Mouse (Mus musculus): ENCODE measurements at regions not wholly inside any gene's neighbourhood (a gene's known extent, or its start where the extent isn't known, plus 50 kb on each side); places are given as distances from the start of the nearest gene placed in this dataset.

DNA sequence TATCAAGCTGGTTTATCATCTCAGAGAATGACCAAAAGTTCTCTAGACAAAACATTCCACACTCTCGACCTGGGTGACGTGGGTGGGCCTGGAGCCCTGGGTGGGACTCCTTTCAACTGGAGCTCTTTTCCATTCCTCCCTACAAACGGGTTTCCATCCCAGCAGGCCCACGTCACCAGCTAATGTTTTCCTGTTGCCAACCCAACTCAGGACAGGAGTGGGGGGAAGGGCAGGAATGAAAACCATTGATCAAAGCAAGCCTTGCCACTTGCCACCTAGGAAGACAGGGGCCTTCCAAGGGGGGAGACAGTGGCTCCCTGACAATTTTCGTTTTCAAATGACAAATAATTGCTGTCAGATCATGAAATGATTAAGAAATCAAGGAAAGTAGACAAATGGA is 224.8 kb downstream of the Rplp1 start:
- H3K9ac ChIP-seq (ENCODE audit: low read length): no peak overlapping the region
- WGBS: 36% methylated on average over 5 of the region's 5 CpGs
- H3K9me3 ChIP-seq (ENCODE audit: control insufficient read depth, low read length): no peaks in the 10 kb centered on the region
- no peak overlapping the region for H3K27ac ChIP-seq (replicated peaks)
- ATAC-seq (ENCODE audit: low FRiP score, low TSS enrichment) (no peak), DNase-seq (ENCODE audit: low spot score) (no peak)
- no peaks in the 10 kb centered on the region for H3K36me3 ChIP-seq (ENCODE audit: control insufficient read depth, insufficient read depth, low read length)
- TF ChIP-seq CTCF (IDR thresholded peaks at IDR 0.05; ENCODE audit: low read depth): no peak
- no peak for TF ChIP-seq EP300 (optimal IDR thresholded peaks at IDR 0.05)
- no peaks in the 10 kb centered on the region for H3K4me1 ChIP-seq (replicated peaks; ENCODE audit: control insufficient read depth, insufficient read depth)
- no peaks in the 10 kb centered on the region for H3K27me3 ChIP-seq (ENCODE audit: control insufficient read depth, insufficient read depth, low read length)
- no peak overlapping the region for H3K4me3 ChIP-seq (ENCODE audit: low read depth, low read length)
- H3K4me2 ChIP-seq (replicated peaks; ENCODE audit: low read depth): no peak overlapping the region

DNA sequence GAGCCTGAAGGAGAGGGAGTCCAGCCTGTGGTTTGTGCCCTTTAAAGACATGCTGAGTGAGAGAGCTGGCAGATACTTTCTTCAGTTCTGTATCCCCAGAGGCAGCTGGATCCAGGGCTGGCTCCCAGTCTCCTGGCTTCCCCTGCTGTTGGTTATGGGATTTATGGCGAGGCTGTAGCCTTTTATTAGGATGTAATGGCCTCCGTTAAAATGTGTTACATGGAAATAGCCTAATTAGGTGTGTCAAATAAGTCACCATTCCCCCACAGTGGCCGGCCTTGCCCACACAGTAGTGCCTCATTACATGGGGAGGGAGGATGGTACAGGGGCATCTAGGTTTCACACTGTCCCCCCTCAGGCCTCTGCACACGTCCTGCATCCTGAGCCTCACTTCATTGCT is 230.8 kb downstream of the Rplp1 start:
- Histone ChIP-seq H3K4me2 (replicated peaks; ENCODE audit: low read depth) (no peak overlapping the region), H3K9ac (ENCODE audit: low read length) (no peak overlapping the region), H3K9me3 (ENCODE audit: control insufficient read depth, low read length) (no peaks in the 10 kb centered on the region), H3K4me3 (ENCODE audit: low read depth, low read length) (no peak overlapping the region), H3K27ac (replicated peaks) (no peak overlapping the region), H3K36me3 (ENCODE audit: control insufficient read depth, insufficient read depth, low read length) (no peaks in the 10 kb centered on the region), H3K27me3 (ENCODE audit: control insufficient read depth, insufficient read depth, low read length) (no peaks in the 10 kb centered on the region), H3K4me1 (replicated peaks; ENCODE audit: control insufficient read depth, insufficient read depth) (no peaks in the 10 kb centered on the region)
- no peak for TF ChIP-seq CTCF (IDR thresholded peaks at IDR 0.05; ENCODE audit: low read depth)
- no peak for TF ChIP-seq EP300 (optimal IDR thresholded peaks at IDR 0.05)
- 83% methylated on average over 4 of the region's 4 CpGs for WGBS
- ATAC-seq (ENCODE audit: low FRiP score, low TSS enrichment) (no peak), DNase-seq (ENCODE audit: low spot score) (no peak)

DNA sequence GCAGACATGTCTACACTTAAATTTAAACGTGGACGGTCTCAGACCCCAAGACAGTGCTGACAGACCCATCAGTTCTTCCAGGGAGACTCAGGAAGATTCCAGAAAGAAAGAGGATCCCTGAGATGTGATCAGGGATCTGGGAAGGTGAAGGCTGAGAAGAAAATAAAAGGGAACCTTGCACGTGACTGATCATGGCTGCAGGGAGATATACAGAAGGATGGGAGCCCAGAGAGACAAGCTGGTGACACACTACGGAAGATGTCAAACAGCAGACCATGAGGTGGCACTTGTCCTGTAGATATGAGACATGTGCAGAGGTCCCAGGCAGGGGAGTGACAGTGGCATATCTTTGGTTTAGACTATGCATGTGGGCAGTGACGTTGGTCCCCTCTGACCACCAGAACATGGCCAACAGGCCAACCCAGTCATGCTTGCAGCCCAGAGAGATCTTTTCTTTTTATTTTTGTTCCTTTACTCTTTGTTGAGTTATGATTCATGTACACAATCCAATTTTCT is 231.5 kb downstream of the Rplp1 start:
- Histone ChIP-seq H3K27ac (replicated peaks) (no peak overlapping the region), H3K4me3 (ENCODE audit: low read depth, low read length) (no peak overlapping the region), H3K4me2 (replicated peaks; ENCODE audit: low read depth) (no peak overlapping the region), H3K4me1 (replicated peaks; ENCODE audit: control insufficient read depth, insufficient read depth) (no peaks in the 10 kb centered on the region), H3K9ac (ENCODE audit: low read length) (no peak overlapping the region), H3K27me3 (ENCODE audit: control insufficient read depth, insufficient read depth, low read length) (no peaks in the 10 kb centered on the region), H3K9me3 (ENCODE audit: control insufficient read depth, low read length) (no peaks in the 10 kb centered on the region), H3K36me3 (ENCODE audit: control insufficient read depth, insufficient read depth, low read length) (no peaks in the 10 kb centered on the region)
- ATAC-seq (ENCODE audit: low FRiP score, low TSS enrichment) (no peak), DNase-seq (ENCODE audit: low spot score) (no peak)
- TF ChIP-seq CTCF (IDR thresholded peaks at IDR 0.05; ENCODE audit: low read depth): no peak
- TF ChIP-seq EP300 (optimal IDR thresholded peaks at IDR 0.05): no peak
- WGBS: 81% methylated on average over 5 of the region's 5 CpGs

DNA sequence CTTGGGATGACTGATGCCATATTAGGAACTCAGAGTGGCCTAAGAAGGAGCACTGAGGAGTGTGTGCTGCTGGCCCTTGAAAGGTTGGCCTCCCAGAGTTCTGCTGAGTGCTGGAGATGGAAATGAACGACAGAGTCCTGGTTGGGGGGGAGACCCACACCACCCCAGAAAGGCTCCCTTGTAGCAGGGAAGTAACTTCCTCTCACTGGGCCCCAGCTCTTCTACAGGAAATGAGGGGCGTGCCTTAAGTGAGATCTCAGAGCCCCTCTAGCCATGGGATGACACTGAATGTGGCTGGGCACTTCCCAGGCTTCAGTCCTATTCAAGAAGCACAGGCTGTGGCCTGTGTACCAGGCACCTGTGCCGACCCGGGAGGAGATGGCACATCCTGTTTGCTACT is 232.0 kb downstream of the Rplp1 start:
- Histone ChIP-seq H3K36me3 (ENCODE audit: control insufficient read depth, insufficient read depth, low read length) (no peaks in the 10 kb centered on the region), H3K4me2 (replicated peaks; ENCODE audit: low read depth) (no peak overlapping the region), H3K27ac (replicated peaks) (no peak overlapping the region), H3K4me3 (ENCODE audit: low read depth, low read length) (no peak overlapping the region), H3K9me3 (ENCODE audit: control insufficient read depth, low read length) (no peaks in the 10 kb centered on the region), H3K27me3 (ENCODE audit: control insufficient read depth, insufficient read depth, low read length) (no peaks in the 10 kb centered on the region), H3K9ac (ENCODE audit: low read length) (no peak overlapping the region), H3K4me1 (replicated peaks; ENCODE audit: control insufficient read depth, insufficient read depth) (no peaks in the 10 kb centered on the region)
- ATAC-seq (ENCODE audit: low FRiP score, low TSS enrichment) (no peak), DNase-seq (ENCODE audit: low spot score) (no peak)
- no peak for TF ChIP-seq EP300 (optimal IDR thresholded peaks at IDR 0.05)
- TF ChIP-seq CTCF (IDR thresholded peaks at IDR 0.05; ENCODE audit: low read depth): no peak
- WGBS: 73% methylated on average over 4 of the region's 4 CpGs

DNA sequence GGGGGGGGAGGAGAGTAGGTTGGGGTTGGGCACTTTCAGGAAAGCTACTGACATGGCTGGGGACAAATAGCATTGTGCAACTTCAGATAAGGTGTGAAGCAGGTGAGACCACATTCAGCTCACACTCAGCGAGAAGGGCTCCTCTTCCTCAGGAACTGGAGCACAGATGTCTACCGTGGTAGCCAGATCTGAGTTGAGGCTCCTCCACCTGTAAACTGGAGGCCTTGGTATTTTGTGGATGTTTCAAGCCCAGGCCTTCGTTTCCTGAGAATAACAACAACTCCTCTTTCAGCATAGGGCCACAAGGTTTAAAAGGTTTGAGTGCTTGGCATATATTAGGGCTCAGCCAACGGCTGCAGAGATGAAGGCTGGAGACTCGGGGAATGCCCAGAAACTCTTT is 232.9 kb downstream of the Rplp1 start:
- TF ChIP-seq CTCF (IDR thresholded peaks at IDR 0.05; ENCODE audit: low read depth): no peak
- no peak overlapping the region for H3K27ac ChIP-seq (replicated peaks)
- no peaks in the 10 kb centered on the region for H3K9me3 ChIP-seq (ENCODE audit: control insufficient read depth, low read length)
- no peaks in the 10 kb centered on the region for H3K4me1 ChIP-seq (replicated peaks; ENCODE audit: control insufficient read depth, insufficient read depth)
- no peaks in the 10 kb centered on the region for H3K36me3 ChIP-seq (ENCODE audit: control insufficient read depth, insufficient read depth, low read length)
- H3K4me2 ChIP-seq (replicated peaks; ENCODE audit: low read depth): no peak overlapping the region
- no peak for DNase-seq (ENCODE audit: low spot score)
- no peak overlapping the region for H3K4me3 ChIP-seq (ENCODE audit: low read depth, low read length)
- H3K9ac ChIP-seq (ENCODE audit: low read length): no peak overlapping the region
- no peak for ATAC-seq (ENCODE audit: low FRiP score, low TSS enrichment)
- 67% methylated on average over 5 of the region's 5 CpGs for WGBS
- no peaks in the 10 kb centered on the region for H3K27me3 ChIP-seq (ENCODE audit: control insufficient read depth, insufficient read depth, low read length)

DNA sequence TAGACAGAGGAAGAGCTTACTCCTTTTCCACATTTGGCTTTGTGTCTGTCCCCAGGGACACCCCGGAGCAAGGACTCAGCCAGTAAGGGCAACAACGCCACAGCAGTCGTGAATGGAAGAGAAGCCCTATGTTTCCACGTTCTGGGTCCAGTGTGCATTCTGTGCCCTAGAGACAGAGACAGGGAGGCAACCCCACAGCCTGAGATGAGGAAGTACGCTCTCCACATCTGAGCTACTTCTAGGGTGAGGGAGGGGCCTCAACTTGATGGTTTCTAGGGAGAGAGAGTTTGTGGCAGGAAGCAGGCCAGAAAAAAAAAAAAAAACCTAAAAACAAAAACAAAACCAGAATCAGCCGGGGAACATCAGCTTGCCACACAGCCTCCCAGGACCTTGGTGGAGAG is 233.4 kb downstream of the Rplp1 start:
- TF ChIP-seq EP300 (optimal IDR thresholded peaks at IDR 0.05) (no peak), CTCF (IDR thresholded peaks at IDR 0.05; ENCODE audit: low read depth) (no peak)
- no peaks in the 10 kb centered on the region for H3K27me3 ChIP-seq (ENCODE audit: control insufficient read depth, insufficient read depth, low read length)
- 52% methylated on average over 5 of the region's 6 CpGs for WGBS
- H3K36me3 ChIP-seq (ENCODE audit: control insufficient read depth, insufficient read depth, low read length): no peaks in the 10 kb centered on the region
- no peaks in the 10 kb centered on the region for H3K4me1 ChIP-seq (replicated peaks; ENCODE audit: control insufficient read depth, insufficient read depth)
- no peak for DNase-seq (ENCODE audit: low spot score)
- H3K9ac ChIP-seq (ENCODE audit: low read length): no peak overlapping the region
- no peak overlapping the region for H3K27ac ChIP-seq (replicated peaks)
- no peak overlapping the region for H3K4me2 ChIP-seq (replicated peaks; ENCODE audit: low read depth)
- H3K4me3 ChIP-seq (ENCODE audit: low read depth, low read length): no peak overlapping the region
- no peaks in the 10 kb centered on the region for H3K9me3 ChIP-seq (ENCODE audit: control insufficient read depth, low read length)
- no peak for ATAC-seq (ENCODE audit: low FRiP score, low TSS enrichment)

Measured in stomach, postnatal 0 days (tissue).